Mouse (Mus musculus): ENCODE data around the gene Spag17. TPM values are rescaled to one million over a fixed set of nuclear protein-coding genes. Genes with fewer than 3 reads are reported as not detected.
"Not testable (repeated sequence)": the region's sequence is repeated elsewhere in the genome, so short reads cannot be mapped to it uniquely, and the experiment has no call there.

Spag17 gene
- polyA plus RNA-seq (2015; fragmentation: Nextera tagmentation; extraction: Ambion mirVana), result 0.67 and 0.92 TPM in 2 replicates

DNA sequence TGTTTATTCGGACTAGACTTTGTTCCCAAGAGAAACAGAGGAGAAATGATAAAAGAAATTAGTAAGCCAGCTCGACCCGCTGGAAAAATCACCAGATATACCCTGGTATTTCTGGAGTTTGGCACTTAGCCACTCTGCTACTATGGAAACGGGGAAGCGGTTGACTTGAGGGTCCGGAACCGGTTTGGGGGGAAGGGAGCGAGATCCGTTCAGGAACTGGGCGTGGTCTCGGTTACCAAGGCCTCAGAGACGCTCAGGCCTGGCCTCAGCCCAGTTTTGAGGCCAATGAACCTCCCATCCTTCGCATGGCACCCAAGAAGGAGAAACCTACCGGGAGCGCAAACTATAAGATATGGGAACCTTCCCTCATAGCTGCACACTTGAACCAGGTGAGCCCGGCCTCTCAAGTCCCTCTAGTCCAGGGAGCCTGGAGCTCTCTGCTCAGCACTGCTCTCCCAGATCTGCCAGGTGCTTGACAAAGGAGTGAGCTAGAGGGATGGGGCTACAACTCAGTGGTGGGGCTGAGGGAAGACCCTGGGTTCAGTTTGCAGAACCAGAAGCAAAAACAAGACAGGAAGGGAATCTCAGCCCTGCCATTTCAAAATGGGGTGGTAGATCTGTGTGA, at the start of gene Spag17:
TSS of gene Spag17 (plus strand) at position 220 of the 625 bp plus-strand sequence.
- peak; percentile 33; the same call in 1 of the 2 replicates for ATAC-seq
- H3K4me1 ChIP-seq, result no peaks in the 10 kb centered on the region
- H3K4me2 ChIP-seq, result no peak within 1 kb of the TSS
- H3K27me3 ChIP-seq, result no peaks in the 10 kb centered on the region
- H3K9me3 ChIP-seq (replicated peaks), result no peaks in the 10 kb centered on the region
- H3K27ac ChIP-seq, result no peak within 1 kb of the TSS
- H3K36me3 ChIP-seq (ENCODE audit: poor library complexity, severe bottlenecking), result no peaks in the 10 kb centered on the region
- H3K4me3 ChIP-seq, result no peak within 1 kb of the TSS
- WGBS, result 44% methylated on average over 16 of the region's 16 CpGs
- H3K9ac ChIP-seq, result no peak within 1 kb of the TSS

DNA sequence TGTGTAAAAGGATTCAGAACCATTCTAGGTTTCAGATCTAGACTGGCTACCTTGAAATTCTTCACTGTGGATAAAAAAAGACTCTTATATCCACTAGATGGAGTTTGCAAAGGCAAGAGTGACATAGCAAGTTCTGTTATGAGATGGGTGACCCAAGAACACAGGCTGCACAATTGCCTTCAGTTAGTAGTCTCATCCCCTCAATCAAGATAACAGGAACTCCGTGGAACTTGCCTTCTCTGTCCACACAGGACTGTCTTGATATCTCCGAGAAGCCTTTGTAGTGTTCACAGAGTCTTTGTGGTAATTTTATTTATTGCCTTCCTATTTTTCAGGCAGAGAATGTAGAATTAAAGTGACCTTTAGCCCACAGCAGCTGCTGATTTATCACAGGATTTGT, 42.9 kb upstream of the Spag17 start:
- H3K9ac ChIP-seq, result no peak overlapping the region
- no peaks in the 10 kb centered on the region for H3K9me3 ChIP-seq (replicated peaks)
- no peaks in the 10 kb centered on the region for H3K4me1 ChIP-seq
- 80% methylated on average over 2 of the region's 2 CpGs for WGBS
- no peak overlapping the region for H3K4me2 ChIP-seq
- no peaks in the 10 kb centered on the region for H3K27me3 ChIP-seq
- H3K4me3 ChIP-seq, result no peak overlapping the region
- ATAC-seq, result no peak
- H3K27ac ChIP-seq, result no peak overlapping the region
- no peaks in the 10 kb centered on the region for H3K36me3 ChIP-seq (ENCODE audit: poor library complexity, severe bottlenecking)

DNA sequence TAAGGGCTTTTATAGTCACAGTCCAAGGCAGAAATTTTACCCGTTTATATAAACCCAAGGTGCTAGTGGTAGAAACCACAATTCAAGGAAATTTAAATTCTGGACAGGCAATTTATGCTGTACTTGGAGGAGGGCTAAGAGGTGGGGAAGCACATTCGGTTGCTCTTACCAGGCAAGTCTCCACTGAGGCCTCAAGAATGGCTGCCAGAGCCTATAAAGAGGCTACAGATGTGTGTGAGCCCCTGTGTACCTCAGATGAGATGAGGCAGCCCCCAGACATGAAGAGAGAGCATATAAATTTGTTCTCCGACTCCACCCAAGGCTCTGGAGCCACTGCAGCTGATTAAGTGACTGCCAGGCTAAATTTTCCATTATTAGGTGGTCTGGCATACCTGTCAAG, 42.4 kb upstream of the Spag17 start:
- no peak overlapping the region for H3K4me2 ChIP-seq
- no peak overlapping the region for H3K9ac ChIP-seq
- H3K27me3 ChIP-seq, result no peaks in the 10 kb centered on the region
- H3K36me3 ChIP-seq (ENCODE audit: poor library complexity, severe bottlenecking), result no peaks in the 10 kb centered on the region
- ATAC-seq, result no peak
- 83% methylated on average over 3 of the region's 3 CpGs for WGBS
- no peaks in the 10 kb centered on the region for H3K9me3 ChIP-seq (replicated peaks)
- H3K4me1 ChIP-seq, result no peaks in the 10 kb centered on the region
- H3K4me3 ChIP-seq, result no peak overlapping the region
- no peak overlapping the region for H3K27ac ChIP-seq

DNA sequence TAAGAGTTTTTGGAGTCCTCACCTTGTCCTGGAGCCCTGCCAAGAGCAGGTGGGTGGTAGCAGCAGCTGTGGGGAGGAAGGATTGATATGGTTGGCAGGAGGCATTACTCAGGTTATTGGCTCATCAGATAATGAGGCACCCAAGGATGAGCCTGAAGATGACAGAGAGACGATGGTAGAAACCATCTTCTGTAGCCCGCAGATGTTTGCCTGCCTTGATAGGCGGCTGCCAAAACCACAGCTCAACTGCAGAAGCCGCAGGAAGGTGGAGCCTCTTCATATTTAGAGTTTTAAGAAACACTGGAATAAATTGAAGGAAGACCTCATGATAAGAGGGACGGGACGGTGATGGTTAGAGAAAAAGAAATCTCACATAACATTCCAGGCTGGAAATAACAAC, 42.0 kb upstream of the Spag17 start:
- no peak overlapping the region for H3K27ac ChIP-seq
- H3K4me1 ChIP-seq, result no peaks in the 10 kb centered on the region
- no peaks in the 10 kb centered on the region for H3K27me3 ChIP-seq
- no peak for ATAC-seq
- no peak overlapping the region for H3K4me2 ChIP-seq
- H3K9me3 ChIP-seq (replicated peaks), result no peaks in the 10 kb centered on the region
- 96% methylated on average over 6 of the region's 6 CpGs for WGBS
- no peak overlapping the region for H3K9ac ChIP-seq
- H3K4me3 ChIP-seq, result no peak overlapping the region
- H3K36me3 ChIP-seq (ENCODE audit: poor library complexity, severe bottlenecking), result no peaks in the 10 kb centered on the region

DNA sequence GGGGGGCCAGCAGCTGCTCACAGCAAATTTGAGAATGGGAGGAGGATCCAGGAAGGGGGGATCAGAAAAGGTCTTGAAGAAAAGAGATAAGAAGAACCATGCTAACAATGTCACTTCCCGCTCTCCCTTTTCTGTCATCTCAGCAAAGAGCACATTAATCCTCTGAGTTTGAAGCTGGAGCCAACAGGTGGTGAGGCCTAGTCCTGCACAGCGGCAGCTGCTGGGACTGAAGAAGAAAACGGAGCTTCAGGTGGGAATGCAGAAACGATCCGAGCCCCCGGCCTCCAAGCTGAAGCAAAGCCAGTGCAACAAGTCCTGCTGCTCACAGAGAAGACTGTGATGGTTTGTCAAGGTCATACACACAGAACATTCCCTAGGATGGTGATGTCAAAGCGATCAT, 34.3 kb upstream of the Spag17 start:
- Histone ChIP-seq H3K4me3 (no peak overlapping the region), H3K4me1 (no peaks in the 10 kb centered on the region), H3K36me3 (ENCODE audit: poor library complexity, severe bottlenecking) (no peaks in the 10 kb centered on the region), H3K27me3 (no peaks in the 10 kb centered on the region), H3K9me3 (replicated peaks) (no peaks in the 10 kb centered on the region), H3K9ac (no peak overlapping the region), H3K27ac (no peak overlapping the region), H3K4me2 (no peak overlapping the region)
- 84% methylated on average over 7 of the region's 7 CpGs for WGBS
- no peak for ATAC-seq

DNA sequence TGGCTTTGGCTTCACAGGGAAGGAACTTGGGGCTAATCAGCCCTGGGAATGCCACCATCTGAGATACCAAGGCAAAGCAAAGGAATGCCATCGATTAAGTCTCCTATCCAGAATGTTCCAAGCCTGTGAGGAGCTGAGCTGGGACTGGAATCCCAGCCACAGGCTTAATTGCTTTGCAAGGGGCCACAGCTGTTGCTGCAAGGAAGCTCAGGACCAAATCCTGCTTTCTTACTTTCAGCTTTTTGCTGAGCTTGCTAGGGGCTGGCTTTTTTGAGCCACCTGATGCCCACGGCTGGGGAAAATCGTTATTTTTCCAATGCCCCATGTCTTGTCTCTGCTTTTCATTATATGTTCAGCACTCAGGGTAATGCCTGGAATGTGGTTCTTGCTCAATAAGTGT, 30.6 kb upstream of the Spag17 start:
- Histone ChIP-seq H3K27me3 (no peaks in the 10 kb centered on the region), H3K36me3 (ENCODE audit: poor library complexity, severe bottlenecking) (no peaks in the 10 kb centered on the region), H3K9ac (no peak overlapping the region), H3K4me3 (no peak overlapping the region), H3K4me2 (no peak overlapping the region), H3K4me1 (no peaks in the 10 kb centered on the region), H3K9me3 (replicated peaks) (no peaks in the 10 kb centered on the region), H3K27ac (no peak overlapping the region)
- ATAC-seq, result no peak
- 69% methylated on average over 3 of the region's 3 CpGs for WGBS

DNA sequence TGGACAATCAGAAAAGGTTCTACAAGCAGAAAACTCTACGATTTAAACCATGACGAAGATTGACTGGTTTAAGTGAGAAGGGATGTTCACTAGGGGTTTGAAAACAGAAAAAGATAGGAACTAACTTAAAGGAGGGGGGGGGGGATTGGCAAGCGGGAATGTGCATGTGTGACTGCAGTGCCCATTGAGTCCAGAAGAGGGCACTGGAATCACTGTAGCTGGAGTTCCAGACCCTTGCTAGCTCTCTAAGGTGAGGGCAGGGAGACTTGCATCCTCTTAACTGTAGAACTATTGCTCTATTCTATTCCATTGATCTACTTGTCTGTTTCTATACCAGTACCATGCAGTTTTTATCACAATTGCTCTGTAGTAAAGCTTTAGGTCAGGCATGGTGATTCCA, 26.3 kb upstream of the Spag17 start:
- 85% methylated on average over 3 of the region's 3 CpGs for WGBS
- ATAC-seq, result no peak
- no peaks in the 10 kb centered on the region for H3K9me3 ChIP-seq (replicated peaks)

DNA sequence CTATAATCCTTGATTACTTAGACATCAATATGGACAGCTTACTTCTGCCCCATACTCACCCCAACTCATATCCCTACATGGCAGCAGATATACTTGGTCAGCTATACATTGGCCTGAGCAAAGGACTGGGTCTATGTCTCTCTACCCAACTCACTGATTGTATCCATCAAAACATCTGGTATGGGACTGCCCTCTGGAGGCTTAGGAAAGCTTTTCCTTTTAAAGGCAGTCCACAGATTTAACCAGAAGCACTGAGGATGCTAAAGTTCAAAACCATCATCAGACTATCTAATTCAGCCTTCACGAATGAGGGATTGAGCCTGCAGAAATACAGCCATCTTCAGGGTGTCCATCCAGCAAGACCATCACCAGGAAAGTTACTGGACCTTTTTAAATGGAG, 20.5 kb upstream of the Spag17 start:
- WGBS, result 83% methylated on average over 1 of the region's 1 CpGs
- H3K27me3 ChIP-seq, result no peaks in the 10 kb centered on the region

More for the DNA sequence above, 26.3 kb upstream of the Spag17 start:
- no peaks in the 10 kb centered on the region for H3K27me3 ChIP-seq
- no peak overlapping the region for H3K4me3 ChIP-seq
- no peak overlapping the region for H3K27ac ChIP-seq
- H3K4me2 ChIP-seq, result no peak overlapping the region
- H3K9ac ChIP-seq, result no peak overlapping the region
- H3K36me3 ChIP-seq (ENCODE audit: poor library complexity, severe bottlenecking), result no peaks in the 10 kb centered on the region
- H3K4me1 ChIP-seq, result no peaks in the 10 kb centered on the region

DNA sequence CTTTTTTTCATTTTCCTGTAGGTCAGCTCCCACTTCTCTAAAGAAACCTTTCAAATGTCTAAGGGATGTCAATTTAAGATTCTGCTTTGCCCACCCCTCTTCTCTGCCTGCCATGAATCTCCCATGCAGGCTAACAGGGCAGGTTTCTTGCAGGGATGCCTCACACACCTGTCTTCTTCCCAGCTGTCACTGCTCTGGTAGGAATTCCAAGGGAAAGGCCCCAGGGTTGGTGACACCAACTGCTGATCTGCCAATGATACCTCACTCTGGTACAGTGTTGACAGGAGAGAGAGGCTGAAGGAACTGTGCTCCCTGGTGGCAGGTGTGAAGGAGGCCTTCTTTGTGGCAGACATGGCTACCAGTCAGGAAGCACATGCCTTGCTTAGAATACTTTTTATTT, 10.1 kb upstream of the Spag17 start:
- Histone ChIP-seq H3K27ac (no peak overlapping the region), H3K4me1 (no peaks in the 10 kb centered on the region), H3K4me2 (no peak overlapping the region), H3K9me3 (replicated peaks) (no peaks in the 10 kb centered on the region), H3K9ac (no peak overlapping the region), H3K36me3 (ENCODE audit: poor library complexity, severe bottlenecking) (no peaks in the 10 kb centered on the region), H3K4me3 (no peak overlapping the region), H3K27me3 (no peaks in the 10 kb centered on the region)
- no peak for ATAC-seq

More for the DNA sequence above, 20.5 kb upstream of the Spag17 start:
- Histone ChIP-seq H3K36me3 (ENCODE audit: poor library complexity, severe bottlenecking) (no peaks in the 10 kb centered on the region), H3K4me2 (no peak overlapping the region), H3K9me3 (replicated peaks) (no peaks in the 10 kb centered on the region), H3K9ac (no peak overlapping the region), H3K4me1 (no peaks in the 10 kb centered on the region), H3K4me3 (no peak overlapping the region), H3K27ac (no peak overlapping the region)
- no peak for ATAC-seq

DNA sequence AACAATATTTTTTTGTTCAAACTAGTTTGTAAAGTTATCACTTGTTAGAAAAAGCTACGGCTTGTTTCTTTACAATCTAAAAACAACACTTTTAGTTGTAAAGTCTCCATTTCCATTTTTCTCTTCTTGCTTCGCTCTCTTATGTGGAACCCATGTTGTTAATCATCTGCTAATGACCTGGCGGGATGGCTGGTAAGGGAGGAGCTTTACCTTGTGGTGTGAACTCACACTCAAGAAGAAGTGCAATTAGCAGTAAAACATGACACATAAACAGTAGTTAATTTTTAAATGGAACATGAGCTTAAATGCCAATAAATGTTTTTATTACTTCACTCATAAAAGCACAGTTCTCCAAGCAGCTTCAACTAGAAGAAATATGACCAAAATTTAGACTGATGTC, 3.7 kb upstream of the Spag17 start:
- WGBS, result 80% methylated on average over 3 of the region's 3 CpGs
- H3K9ac ChIP-seq, result no peak overlapping the region
- H3K36me3 ChIP-seq (ENCODE audit: poor library complexity, severe bottlenecking), result no peaks in the 10 kb centered on the region
- ATAC-seq, result no peak
- H3K4me1 ChIP-seq, result no peaks in the 10 kb centered on the region
- no peaks in the 10 kb centered on the region for H3K9me3 ChIP-seq (replicated peaks)
- H3K4me3 ChIP-seq, result no peak overlapping the region
- no peak overlapping the region for H3K4me2 ChIP-seq
- H3K27ac ChIP-seq, result no peak overlapping the region
- no peaks in the 10 kb centered on the region for H3K27me3 ChIP-seq

DNA sequence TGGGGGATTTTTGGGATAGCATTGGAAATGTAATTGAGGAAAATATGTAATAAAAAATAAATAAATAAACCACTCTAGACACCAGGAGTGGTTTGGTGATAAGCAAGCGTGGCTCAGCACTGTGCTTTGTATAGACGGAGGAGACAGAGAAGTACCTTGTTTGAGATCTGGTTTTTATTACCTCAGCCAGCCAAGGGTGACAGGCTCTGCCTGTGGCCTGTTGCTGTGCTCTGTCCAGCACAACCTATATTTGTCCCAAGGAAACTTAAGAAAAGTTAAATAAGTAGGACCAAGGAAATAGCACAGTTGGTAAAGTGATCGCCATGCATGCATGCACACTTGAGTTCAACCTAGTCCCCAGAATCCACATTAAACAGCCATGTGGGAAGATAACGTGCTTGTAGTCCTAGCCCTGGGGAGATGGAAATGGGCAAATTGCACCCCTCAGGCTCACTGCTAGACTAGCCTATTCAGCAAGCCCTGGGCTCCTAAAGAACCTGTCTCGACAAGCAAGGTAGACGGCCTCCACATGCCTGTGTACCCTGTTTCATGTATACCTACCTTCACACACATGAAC, 1.1 kb upstream of the Spag17 start:
- Histone ChIP-seq H3K36me3 (ENCODE audit: poor library complexity, severe bottlenecking) (no peaks in the 10 kb centered on the region), H3K9me3 (replicated peaks) (no peaks in the 10 kb centered on the region), H3K4me3 (no peak overlapping the region), H3K4me2 (no peak overlapping the region), H3K27ac (no peak overlapping the region), H3K4me1 (no peaks in the 10 kb centered on the region), H3K27me3 (no peaks in the 10 kb centered on the region), H3K9ac (no peak overlapping the region)
- no peak for ATAC-seq
- WGBS, result 92% methylated on average over 6 of the region's 6 CpGs

DNA sequence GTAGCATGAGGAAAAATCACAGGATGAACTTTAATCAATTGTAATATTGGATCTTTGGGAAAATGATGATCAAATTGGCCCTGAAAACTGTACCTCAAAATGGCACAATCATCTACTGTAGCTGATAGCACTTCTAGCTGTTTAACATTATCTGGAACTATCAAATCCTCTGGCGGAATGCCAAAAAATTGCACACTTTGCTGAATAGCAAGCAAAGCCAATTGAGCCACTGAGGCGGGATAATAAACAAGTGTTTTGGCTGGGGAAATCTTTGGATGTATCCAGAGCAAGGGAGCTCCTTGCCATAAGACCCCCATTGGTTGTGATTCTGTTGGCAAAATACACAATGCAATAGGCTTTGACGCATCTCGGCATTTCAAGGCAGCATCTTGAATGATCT, 9.5 kb downstream of the Spag17 start:
- WGBS, result 89% methylated on average over 4 of the region's 4 CpGs
- H3K4me1 ChIP-seq; H3K27ac ChIP-seq; H3K36me3 ChIP-seq (ENCODE audit: poor library complexity, severe bottlenecking); H3K9ac ChIP-seq; H3K4me3 ChIP-seq; H3K4me2 ChIP-seq; H3K27me3 ChIP-seq; ATAC-seq: not testable (repeated sequence)
- peaks cover 11% of the 10 kb centered on the region for H3K9me3 ChIP-seq (replicated peaks)

DNA sequence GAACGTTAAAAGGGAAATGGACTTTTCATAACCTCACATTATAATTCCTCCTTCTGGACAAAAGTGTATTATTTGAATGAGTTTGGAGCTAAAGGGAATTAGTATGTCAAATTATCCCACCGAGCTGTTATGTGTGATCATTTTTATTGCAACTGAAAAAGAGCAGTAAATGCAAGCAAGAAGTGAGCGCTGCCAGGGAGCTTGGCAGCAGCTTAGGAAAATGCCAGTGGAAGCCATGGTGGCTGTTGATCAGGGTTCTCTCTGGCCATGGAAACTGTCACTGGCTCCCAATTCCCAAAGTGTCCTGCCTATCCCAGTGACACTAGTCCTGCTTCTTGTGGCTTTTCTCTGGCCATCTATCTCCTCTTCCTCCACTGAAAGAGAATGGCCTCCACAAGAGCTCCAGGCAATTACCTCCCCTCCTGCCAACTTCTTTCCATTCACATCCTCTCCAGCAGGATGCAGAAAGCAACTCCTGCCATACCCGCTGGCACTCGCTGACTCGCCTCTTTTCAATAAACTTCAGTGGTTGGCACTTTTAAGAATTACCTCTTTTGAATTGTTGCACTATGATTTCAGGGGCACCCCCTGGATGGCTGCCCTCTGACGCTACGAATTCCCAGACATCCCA, 28.7 kb downstream of the Spag17 start:
- Histone ChIP-seq H3K4me2 (no peak overlapping the region), H3K27ac (no peak overlapping the region), H3K27me3 (no peaks in the 10 kb centered on the region), H3K9me3 (replicated peaks) (no peaks in the 10 kb centered on the region), H3K9ac (no peak overlapping the region), H3K36me3 (ENCODE audit: poor library complexity, severe bottlenecking) (no peaks in the 10 kb centered on the region), H3K4me3 (no peak overlapping the region), H3K4me1 (no peaks in the 10 kb centered on the region)
- WGBS, result 76% methylated on average over 8 of the region's 8 CpGs
- no peak for ATAC-seq

All from forebrain, embryonic 13.5 days (tissue).